Mouse (Mus musculus) R1 (cell line): ENCODE results near the gene 4933402E13Rik.

Source experiments
- DNase-seq: peaks from one replicate; pipeline ENCODE4 v3.0.0-alpha.2; 2018; ENCODE audit warnings: low read depth, low spot score

The 4933402E13Rik gene

GRCm38 (mm10) chrX:62283199-62283598 is at the start of gene 4933402E13Rik:
Gene 4933402E13Rik, plus strand, starts transcription at chrX:62283499.
- DNase-seq = no peak
